Mouse (Mus musculus): ENCODE results near the gene Plcl2.

The Plcl2 gene

DNA sequence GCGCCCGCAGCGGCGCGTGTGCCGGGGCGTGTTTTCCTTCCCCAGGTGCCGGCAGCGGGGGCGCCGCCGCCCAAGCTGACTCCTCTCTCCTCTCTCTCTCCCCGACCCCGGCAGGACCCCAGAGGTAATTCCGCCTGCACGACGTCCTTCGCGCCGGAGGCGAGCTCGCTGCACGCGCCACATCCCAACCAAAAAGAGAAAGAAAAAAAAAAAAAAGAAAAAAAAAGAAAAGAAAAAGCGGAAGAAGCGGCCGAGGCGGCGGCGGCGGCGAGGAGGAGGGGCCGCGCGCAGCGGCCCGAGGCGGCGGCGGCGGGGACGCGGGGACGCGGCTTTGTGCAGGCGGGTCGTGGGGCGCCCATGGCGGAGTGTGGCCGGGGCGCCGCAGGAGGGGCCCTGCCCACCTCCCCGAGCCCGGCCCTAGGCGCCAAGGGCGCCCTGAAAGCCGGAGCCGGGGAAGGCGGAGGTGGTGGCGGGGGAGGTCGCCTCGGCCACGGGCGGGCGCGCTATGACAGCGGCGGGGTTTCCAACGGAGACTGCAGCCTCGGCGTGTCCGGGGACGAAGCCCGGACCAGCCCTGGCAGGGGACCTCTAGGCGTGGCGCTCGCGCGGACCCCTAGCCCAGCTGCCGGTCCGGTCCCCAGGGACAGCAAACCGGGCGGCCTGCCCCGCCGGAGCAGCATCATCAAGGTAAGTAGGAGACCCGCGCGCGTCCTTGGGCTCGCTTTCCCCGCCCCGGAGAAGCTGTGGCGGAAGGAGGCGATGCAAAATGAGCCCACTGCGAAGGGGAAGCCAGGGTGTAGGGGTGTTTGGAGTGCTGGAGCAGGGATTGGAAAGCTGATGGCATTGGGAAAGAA is at the start of gene Plcl2:
Gene Plcl2 (plus strand): TSS at position 153 of the 854 bp plus-strand sequence.
- DNase-seq (ENCODE audit: low spot score) = peak; percentile 72

DNA sequence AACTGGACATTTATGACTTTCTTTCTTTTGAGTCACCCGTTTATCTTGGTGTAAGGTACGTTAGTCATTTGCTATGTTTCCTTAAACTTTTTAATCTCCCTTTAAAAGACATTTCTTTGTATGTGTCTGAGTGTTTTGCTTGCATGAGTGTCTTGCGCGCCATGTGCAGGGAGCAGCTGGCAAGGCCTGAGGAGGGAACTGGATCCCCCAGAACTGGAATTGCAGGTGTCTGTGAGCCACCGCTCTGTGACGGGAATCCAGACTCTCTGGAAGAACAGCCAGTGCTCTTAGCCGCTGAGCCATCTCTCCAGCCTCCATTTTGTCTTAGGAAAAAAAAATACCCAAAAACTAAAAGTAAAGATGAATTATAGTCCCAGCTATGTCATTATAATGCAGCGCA is 48.9 kb upstream of the Plcl2 start:
- no peak for DNase-seq (ENCODE audit: low spot score)

DNA sequence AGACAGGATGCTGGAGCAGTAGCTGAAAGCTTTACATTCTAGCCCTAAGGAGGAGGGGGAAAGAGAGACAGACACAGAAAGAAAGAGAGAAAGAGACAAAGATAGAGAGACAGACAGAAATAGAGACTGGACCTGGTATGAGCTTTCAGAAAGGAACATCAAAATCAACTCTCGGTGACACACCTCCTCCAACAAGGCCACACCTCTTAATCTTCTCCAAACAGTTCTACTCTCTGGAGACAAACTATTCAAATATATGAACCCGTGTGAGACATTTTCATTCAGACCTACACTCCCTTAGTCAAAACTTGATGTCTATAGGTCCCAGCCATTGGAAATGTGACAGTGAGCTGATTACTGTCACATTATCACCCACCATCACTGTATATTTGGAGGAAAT is 41.8 kb upstream of the Plcl2 start:
- no peak for DNase-seq (ENCODE audit: low spot score)

DNA sequence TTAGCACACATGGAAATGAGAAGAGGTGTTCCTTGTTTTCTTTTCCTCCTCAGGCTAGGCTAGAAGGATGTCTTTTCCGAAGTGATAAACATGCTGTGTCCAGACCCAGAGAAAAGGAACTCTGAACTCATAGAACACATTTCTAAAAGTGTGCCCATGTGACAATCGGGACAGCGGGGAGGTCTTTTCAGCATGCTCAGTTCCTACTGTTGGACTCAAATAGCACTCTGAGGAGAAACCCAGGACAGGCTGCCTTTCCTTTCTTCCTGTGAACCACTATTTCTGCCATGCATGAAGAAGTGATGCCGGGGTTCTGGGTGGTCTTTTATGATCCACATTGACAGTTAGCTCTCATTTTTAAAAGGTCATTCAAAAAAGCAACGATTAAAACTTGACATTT is 40.1 kb upstream of the Plcl2 start:
- DNase-seq (ENCODE audit: low spot score) = no peak

DNA sequence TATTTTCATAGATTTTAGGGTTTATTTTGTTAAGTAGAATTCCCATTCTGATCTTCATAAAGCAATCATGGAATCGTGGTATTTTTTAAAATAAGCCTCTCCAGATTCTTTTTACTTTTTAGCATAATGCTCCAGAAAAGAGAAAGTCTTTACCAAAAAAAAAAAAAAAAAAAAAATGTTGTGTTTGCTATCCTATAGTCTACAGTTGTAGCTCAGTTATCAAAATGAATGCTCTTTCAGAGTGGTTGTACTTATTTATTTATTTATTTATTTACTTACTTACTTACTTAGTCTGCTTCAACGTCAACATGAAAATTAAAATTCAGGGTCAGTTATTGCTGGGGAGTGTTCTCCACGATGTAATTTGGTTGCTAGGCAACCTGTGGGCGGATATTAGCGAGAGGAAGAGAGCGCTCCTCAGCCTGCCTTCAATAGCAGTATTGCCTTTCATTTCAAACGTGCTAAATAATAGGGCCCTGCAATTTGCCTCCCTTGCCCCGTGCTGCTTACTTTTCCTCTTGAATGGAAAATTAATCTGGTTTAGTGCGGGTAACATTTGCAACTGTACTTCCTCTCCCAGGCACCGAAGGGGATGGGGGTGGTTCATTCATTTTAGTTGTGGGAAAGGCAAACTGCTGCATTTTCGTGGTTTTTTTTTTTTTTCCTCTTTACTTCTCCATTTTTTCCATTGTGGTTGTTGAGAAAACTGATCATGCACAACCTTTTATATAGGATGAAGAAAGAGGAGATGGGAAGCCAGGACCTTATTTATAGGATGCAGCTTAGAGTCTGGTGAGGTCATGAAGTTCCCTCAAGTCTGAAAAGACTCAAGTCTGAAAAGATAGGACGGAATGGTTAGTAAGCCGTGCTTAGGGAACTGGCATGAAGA is 39.4 kb upstream of the Plcl2 start:
- no peak for DNase-seq (ENCODE audit: low spot score)

DNA sequence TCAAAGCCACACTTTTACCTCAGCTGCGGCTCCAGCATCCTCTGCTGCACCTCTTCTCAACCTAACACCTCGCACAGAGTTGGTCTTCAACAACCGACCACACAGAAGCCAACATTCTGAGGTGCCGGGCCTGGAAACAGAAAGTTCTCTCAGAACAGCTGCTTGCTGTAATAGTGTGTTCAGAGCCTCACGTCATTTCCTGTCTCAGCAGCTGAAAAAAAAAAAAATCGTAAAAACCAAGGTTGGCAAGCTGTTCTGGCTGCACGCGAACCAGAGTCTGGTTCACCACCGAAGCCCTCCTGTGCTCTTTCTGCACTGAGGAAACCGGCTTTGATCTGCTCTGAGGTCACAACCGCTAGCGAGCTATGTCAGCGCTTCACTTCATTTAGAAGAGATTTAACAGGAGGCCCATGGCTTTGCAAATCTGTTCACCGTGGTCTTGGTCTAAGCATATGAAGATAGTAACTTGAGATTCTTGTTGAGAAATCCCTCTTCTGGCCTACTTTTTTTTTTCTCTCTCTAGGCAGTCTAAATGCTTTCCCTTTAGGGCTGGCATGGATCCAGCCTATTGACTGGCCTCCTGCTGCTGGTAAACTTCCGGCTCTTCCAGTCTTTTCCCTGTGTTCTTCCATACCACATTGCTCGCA is 38.6 kb upstream of the Plcl2 start:
- DNase-seq (ENCODE audit: low spot score) = peak; percentile 47

DNA sequence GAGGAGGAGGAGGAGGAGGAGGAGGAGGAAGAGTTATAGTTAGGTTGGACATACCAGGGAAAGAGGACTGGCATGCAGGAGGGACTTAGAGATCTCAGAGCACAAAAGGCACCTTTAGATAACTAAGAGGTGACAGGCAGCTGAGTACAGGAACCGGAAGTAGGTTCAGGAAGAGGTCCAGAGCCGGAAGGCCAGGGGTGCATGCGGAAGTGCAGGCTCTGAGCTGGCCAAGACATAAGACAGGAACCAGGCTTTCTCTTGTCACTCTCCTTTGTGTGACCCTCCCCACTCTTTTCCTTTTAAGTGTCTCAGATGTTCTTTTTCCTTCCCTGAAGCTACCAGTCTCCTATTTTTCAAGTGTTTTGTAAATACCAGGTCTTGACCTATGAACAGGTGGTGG is 38.0 kb upstream of the Plcl2 start:
- no peak for DNase-seq (ENCODE audit: low spot score)

DNA sequence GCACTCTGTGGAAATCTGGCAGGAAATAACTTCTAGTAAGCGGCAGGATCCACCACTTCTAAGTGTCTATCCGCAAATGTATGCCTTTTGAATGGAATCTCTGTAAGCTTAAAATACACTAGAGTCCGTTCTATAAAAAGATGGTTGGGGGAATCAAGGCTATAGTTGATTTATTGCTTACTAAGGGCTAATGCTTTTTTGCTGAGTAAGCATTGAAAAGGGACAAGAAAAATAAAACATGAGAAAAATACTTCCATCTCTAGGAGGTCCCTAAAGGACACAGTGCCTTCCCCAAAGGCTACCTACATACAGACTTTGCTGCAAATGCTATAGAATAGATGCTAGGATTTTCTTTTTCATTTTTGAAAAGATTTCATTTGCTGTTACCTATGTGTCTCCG is 31.9 kb upstream of the Plcl2 start:
- no peak for DNase-seq (ENCODE audit: low spot score)

DNA sequence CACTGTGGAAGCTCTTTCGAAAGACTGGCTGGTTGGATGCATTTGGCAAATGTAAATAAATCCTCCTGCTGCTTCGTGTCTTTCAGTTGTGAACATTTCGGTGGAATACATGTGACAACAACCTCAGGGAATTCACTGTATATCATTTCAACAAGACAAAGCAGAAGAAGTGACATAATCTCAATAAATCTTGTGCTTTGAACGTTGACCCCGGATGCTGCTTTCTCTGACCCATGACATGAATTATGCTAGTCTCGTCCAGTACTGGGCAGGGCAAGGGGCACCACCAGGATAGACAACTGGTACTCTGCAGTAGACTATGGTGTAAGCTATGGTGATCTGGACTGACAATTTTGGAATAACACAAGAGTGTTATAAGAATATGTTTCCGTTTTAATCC is 28.3 kb upstream of the Plcl2 start:
- DNase-seq (ENCODE audit: low spot score) = no peak

DNA sequence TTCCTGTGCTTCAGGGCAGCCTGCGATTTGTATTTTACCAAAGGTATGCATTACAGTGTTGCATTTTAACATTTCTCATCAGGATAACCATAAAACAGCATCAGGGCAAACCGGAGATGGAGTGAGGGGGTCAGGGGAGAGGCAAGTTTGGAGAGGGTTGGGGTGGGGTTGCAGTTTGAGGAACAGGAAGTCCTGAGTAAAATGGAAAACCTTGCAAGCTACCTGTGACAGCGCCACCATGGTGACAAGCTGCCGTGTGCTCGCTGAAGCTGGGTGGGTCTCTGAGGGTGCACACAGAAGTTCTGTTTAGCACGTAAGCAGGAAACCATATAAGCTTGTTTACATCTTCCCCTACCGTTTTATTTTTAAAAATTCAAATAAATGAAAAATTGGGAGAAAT is 25.5 kb upstream of the Plcl2 start:
- no peak for DNase-seq (ENCODE audit: low spot score)

DNA sequence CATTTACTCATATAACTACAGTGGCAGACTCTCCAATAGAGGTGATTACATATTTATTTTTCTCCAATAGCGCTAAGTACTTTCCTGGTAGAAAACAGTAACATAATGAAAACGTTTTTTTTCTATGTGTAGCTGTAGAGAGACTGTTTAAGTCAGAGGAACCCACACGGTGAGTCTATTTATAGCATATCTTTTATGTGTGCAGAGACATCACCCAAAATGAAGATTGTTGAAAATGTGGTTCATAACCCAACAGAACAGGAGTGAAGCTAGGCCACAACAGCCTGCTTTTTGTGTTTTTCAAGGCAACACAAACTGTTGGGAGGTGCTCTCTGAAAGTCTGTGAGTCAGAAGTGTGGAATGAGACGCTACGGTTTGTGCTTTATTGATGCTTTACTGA is 24.2 kb upstream of the Plcl2 start:
- DNase-seq (ENCODE audit: low spot score) = no peak

DNA sequence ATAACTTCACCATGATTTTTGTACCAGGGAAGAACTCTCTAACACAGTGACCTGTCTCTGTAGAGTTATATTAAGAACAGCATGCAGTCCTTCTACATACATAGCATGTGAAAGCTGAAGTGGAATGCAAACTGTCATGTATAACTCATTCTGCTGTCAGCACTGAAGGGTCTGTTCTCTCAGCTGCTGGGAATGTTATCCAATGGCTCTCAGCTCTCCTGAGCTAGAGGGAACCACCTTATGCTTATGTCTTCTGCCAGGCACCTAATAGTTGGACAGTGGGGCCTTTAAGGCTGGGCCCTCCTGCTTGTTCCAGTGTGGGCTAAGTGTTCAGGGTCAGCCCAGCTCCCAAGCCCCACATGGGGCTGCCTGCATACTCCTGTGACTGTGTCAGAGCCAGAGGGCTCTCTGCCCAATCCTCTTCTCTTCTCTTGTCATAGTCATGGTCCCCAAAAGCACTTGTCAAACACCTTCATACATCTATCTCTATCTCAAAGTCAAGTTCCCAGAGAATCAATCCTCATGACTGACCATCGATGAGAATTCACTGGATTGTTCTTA is 22.1 kb upstream of the Plcl2 start:
- DNase-seq (ENCODE audit: low spot score) = no peak

DNA sequence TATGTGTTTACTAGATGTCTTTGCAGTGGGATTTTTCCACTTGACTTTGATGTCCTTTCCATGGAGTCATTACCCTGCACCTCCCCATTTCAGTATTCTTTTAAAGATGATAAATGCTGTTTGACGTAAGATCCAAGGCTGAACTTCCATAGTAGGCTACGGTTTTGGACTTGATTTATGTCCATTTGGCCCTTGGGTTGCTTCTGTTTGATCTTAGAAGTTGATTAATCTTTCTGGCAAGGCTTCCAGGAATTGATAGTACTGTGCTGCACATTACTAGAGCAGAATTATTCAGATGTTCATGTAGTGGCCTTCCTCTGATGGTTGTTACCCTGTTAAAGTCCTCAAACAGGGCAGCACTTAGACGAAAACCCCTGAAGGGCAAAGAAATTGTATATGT is 21.5 kb upstream of the Plcl2 start:
- DNase-seq (ENCODE audit: low spot score) = no peak

DNA sequence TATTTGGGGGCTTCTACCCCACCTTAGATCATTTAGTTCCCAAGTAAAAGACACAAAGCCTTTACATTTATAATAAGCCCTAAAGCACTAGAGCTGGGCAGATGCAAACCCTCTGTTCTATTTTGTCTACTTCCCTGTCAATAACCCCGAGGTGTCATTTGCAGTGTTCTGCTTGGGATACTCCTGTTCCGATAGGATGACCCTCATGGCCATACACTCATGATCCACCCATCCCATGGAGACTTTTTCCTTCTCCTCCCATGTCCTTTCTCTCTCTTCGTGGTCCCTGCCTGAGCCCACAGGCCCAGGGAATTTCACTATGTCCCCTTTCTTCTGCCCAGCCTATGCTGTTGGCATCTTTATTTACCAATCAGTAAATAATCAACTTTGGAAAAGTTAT is 20.8 kb upstream of the Plcl2 start:
- no peak for DNase-seq (ENCODE audit: low spot score)

DNA sequence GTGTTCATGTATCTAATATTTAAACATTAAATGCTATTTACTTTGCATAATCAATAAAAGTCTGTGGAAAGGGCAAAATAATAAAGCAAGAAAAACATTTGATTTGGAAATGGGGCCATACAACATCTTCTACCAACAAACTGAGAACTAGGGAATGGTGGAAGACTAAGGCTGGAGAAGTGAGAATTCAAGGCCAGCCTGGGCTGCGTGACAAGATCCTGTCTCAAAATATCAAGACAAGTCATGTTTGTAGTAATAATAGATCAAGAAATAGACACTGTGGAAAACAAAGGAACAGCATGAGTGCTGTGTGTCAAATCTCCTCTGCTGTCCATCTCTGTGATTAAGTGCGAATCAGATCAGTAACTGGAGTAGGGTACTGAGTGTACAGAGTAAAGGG is 20.3 kb upstream of the Plcl2 start:
- DNase-seq (ENCODE audit: low spot score) = no peak

DNA sequence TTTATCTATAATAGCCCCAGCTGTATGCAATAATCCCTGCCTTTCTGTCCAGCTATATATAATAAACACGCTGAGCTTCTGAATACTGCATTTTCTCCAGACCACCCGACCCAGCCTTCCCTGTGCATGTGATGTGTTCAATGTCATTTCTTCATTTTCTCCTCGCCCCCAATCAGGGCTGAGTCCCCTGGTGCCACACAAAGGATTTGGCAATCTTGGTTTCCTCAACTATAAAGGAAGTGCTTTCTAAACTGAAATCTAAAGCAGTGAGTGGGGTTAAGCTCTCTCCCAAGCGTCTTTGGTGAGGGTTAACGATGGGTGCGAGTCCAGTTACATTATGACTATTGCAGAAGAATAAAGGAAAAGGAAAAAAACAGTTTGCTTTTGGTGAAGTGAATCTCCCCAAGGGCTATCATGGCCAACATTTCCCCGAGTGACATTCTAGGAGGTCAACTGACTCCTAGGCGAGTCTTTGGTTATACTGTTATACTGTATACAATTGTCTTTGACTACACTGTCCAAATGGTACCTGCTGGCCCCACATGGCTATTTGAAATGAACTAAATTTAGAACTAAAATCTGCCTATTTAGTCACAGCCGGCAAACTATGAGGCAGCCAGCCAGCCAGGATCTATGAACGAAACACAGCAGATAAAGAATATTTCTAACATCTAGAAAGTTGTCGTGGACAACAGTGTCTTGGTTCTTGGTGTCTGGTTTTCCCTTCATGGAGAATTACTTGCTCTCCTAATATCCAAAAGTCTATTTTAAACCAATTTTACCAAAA is 18.4 kb upstream of the Plcl2 start:
- no peak for DNase-seq (ENCODE audit: low spot score)

DNA sequence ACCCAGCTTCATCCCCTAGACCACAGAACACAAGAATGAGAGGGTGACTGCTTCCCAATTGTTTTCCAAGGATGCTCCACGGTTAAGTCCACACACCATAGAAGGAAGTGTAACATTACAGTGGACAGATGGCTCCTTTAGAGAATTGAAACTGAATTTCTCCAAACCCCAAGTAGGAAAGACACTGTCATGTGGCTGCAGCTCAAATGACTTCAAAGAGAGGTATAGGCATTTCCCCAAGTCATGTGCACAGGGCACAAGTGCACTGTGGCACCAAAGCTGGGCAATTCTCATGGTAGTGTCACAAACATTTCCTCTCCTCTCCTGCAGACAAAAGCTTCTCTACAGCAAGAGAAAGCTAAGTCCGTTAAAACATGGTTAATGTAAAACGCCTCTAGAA is 17.7 kb upstream of the Plcl2 start:
- no peak for DNase-seq (ENCODE audit: low spot score)

DNA sequence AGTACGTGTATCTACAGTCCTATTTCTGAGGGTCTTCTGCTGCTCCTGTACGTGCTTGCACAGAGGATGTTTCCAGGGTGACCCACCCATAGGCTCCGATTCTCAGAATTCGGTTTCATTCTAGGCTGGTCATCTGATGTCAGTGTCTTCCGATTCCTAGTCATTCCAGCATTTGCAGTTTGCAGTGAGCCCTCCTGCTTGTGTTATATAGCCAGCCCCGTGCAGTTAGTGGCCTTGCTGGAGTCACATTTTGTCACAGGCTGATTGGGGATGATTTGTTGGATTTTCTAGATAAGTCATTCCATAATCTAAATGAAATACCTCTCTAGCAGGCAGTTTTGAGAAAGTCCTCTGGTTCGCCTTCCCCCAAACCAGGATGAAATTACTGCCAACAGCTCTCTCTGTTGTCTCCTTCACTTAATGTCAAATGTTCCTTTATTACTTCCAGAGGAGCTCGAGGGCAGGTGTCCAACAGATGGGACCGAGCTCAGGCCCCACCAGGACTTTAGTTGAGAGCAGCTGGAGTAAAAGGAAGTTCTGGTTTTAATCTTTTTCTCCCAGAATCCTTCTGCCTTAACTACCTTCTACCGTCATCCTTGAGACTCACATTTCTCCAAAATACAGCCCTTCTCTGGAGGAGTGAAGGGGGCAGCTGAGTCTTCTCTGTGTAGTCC is 13.8 kb upstream of the Plcl2 start:
- DNase-seq (ENCODE audit: low spot score) = no peak

DNA sequence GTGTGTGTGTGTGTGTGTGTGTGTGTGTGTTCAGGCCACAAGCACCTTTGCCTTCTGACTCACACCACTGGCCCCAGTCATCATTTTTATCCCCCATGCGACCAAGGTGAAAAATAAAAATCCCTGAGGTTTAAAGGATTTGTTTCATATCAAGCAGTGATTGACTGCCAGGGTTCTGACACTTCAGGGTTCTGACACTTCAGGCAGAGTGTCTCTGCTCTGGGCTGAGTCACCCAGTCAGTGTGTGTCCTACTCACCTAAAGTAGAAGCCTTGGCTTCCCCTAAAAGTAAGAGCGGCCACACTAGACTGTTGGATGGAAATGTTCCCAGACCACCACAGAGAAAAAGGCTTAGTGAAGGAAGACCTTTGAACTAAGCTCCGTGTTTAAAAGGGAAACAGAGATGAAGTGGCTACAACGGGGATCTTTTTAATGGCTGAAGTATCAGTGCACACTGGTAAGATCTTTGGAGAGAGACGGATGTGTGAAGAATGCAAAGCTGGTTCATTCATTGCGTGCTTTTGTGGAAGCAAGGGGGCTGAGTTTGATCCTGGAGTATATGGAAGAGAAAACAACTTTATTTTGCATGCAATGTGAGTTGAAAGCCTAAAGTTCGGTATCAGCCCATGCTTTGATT is 11.0 kb upstream of the Plcl2 start:
- DNase-seq (ENCODE audit: low spot score) = no peak

DNA sequence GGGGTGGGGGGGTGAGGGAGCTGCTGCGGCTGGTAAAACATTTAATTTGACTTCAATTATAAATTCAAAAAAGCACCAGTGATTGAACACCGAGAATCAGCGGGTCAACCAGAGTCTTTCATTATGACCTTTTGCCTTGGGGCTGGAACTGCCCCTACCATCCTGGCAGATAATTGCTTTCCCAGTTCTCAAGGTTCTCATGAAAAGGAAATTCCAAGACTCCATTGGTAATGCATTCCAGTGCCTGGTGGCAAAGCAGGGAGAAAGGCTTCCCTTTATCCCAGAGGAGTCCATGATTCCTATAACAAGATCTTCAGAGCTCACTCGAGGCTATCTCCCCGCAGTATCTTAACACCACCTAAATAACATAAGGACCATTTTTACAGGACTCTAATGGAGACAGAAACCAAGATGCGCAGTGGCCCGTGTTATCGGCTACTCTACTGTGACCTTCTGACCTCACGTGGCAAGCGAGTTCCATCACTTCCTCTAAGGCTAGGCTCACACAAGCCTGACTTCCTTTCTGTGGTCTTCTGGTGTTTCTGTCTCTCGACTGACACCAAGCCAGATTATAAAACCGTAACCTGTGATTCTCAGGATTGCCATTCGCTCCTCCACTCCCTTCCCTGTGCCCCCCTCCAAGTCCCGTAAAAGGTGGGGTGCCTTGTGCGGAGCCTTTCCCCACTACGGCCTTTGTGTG is 10.0 kb upstream of the Plcl2 start:
- DNase-seq (ENCODE audit: low spot score) = no peak
